Mouse (Mus musculus) stomach, postnatal 0 days (tissue): ENCODE results near the gene Olfr114.

Experiments used
- CTCF ChIP-seq: IDR thresholded peaks from 2 replicates; pipeline ENCODE4 v1.5.1; 2016; ENCODE audit warnings: antibody characterized with exemption, low read depth, mild to moderate bottlenecking, moderate library complexity
- EP300 ChIP-seq: optimal IDR thresholded peaks from 2 replicates; pipeline ENCODE3; 2016; ENCODE audit warnings: antibody characterized with exemption

- TF ChIP-seq EP300 (no peak), CTCF (no peak)
These were observed at the start of gene Olfr114 for GRCm38 (mm10) chr17:37592643-37593042.
